Mouse (Mus musculus): ENCODE data around the gene Aox4.

The Aox4 gene

GRCm38 (mm10) chr1:58210203-58210602 is at the start of gene Aox4:
Gene Aox4, plus strand, starts transcription at chr1:58210397.
- no peak for DNase-seq (ENCODE audit: low spot score)

DNA sequence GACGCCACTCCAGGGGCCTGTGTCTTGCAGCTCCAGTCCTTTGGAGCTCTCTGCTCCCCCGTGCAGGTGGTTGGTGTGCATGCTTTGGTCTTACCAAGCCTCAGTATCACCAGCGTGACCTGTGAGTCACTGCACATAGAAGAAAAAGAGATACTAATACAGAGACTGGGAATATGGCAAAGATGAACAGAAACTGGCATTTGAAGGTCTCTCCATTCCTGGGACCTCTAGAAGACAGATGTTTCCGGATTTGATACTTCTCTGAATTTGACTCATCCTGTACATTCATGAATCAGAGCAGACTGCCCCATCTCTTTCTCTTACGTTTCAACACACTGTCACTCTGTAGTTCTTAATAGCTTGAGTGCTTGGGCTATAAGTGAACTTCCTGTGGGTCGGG is 40.3 kb upstream of the Aox4 start:
- DNase-seq (ENCODE audit: low spot score) = no peak

GRCm38 (mm10) chr1:58188514-58189175 is 21.6 kb upstream of the Aox4 start:
- no peak for DNase-seq (ENCODE audit: low spot score)

DNA sequence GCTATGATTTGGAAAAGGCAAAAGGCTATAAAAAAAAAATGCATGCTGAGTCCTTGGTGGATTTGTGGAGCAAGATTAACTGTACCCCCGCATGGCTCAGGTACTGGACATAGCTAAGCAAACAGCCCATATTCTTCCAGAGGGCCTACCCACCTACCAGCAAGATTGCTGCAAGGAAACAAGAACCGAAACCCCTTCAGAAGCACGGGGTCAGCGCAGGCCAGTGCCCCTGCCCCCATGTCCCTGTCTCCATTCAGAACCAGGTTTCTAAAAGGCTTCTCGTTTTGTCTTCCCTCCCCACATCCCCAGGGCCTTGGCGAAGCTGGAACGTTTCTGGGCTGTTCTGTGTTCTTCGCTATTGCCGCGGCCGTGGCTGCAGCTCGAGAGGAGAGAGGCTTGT is 15.9 kb upstream of the Aox4 start:
- no peak for DNase-seq (ENCODE audit: low spot score)

DNA sequence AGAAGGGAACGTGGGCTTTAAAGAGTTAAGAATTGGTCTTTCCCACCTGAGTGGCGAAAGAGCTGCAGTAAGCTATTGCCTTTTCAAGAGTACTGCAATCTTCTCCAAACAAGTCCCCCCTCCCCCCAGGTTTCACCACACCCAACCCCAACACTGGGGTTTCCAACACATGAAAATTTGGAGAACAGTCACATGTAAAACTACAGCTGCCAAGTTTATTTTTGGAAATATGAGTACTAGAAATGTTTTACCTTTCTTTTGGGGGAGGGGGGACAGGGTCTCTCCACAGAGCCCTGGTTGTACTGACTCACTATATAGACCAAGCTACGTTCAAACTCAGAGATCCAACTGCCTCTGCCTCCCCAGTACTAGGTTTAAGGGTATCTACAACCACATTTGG is 15.2 kb upstream of the Aox4 start:
- no peak for DNase-seq (ENCODE audit: low spot score)

DNA sequence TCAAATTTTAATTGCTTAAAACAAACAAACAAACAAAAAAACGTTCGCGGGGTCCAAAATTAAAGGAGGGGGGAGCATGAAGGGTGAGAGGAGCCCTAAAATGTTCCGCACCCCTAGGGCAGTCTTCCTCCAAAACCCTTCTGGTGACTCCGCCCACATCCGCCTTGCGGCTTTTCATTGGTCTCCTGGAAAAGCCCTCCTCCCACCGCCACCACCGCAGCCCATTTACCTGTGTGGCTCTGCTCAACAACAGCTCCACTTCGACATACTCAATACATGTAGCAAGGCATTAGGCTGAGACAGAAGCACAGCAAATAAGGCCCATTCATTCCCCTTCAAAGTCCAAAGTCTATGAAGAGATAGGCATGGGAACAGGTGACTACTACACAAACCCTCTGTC is 14.7 kb upstream of the Aox4 start:
- no peak for DNase-seq (ENCODE audit: low spot score)

DNA sequence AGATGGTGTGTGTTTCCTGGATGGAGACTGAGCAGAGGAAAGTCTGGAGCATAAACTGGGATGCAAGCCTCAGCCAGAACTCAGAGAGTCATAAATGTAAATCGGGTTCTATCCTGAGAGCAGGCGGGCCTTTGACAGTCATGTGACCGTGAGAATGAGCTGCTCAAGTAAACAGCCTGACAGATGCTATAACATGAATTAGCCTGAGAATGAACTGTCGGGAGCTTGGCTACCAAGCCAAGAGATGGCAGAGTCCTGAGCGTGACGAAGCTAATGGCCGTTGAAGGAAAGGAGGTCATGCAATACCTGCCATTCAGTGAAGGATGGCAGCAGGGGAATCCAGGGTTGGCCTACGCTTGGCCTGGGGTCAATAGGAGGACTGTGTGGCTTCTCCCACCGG is 13.2 kb upstream of the Aox4 start:
- DNase-seq (ENCODE audit: low spot score) = no peak

GRCm38 (mm10) chr1:58198386-58198785 is 11.8 kb upstream of the Aox4 start:
- DNase-seq (ENCODE audit: low spot score) = no peak

GRCm38 (mm10) chr1:58212805-58213204 is 2.6 kb downstream of the Aox4 start:
- no peak for DNase-seq (ENCODE audit: low spot score)

DNA sequence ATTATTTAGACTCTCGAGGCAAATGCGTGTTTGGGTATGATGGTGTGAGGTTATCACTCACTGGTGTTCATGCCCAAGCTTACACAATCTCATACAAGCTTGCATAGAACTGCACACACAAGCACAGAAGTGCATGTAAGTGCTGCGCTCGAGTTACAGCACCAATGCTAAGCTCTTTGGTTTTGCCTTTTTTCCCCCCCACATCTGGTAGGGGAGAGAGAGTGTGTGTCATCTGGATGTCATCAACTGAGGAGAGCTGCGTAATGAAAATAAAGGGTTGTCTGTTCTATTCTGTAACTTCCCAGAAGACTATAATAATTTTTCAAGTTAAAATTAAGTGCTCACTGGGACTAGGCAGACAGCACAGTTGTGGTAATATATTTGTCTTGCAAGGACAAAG is 3.6 kb downstream of the Aox4 start:
- DNase-seq (ENCODE audit: low spot score) = no peak

- no peak for DNase-seq (ENCODE audit: low spot score)
Measured at GRCm38 (mm10) chr1:58215353-58215752, 5.2 kb downstream of the Aox4 start.

DNA sequence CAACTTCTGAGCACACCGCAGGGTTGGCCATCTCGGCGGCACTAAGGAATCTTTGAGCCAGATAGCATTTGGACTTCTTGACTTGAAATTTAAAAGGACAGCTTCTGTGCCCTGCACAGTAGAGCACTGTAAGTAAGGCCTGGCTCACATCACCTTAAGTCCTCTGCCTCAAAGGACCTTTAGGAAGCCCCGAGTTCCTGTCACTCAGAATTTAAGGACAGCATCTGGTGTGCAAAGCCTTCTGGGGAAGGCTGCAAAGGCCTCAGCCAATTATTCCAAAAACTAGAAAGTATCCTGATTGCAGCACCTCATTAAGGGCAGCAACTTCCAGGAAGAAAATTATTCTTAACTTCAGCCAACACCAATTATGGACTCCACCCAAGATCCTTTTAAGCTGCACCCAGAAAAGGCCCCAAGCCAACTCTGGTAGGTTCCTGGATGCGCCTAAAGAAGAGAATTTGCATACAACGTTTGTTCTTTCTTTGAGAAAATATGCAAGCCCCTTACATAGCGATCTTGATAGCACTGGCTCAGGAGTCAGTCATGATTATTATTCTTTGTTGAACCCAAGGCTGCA is 5.8 kb downstream of the Aox4 start:
- no peak for DNase-seq (ENCODE audit: low spot score)

GRCm38 (mm10) chr1:58221070-58221469 is 10.9 kb downstream of the Aox4 start:
- DNase-seq (ENCODE audit: low spot score) = no peak

- DNase-seq (ENCODE audit: low spot score) = no peak
Measured at GRCm38 (mm10) chr1:58221879-58222278, 11.7 kb downstream of the Aox4 start.

- DNase-seq (ENCODE audit: low spot score) = no peak
Measured at GRCm38 (mm10) chr1:58228086-58228485, 17.9 kb downstream of the Aox4 start.

GRCm38 (mm10) chr1:58228916-58229315 is 18.7 kb downstream of the Aox4 start:
- no peak for DNase-seq (ENCODE audit: low spot score)

DNA sequence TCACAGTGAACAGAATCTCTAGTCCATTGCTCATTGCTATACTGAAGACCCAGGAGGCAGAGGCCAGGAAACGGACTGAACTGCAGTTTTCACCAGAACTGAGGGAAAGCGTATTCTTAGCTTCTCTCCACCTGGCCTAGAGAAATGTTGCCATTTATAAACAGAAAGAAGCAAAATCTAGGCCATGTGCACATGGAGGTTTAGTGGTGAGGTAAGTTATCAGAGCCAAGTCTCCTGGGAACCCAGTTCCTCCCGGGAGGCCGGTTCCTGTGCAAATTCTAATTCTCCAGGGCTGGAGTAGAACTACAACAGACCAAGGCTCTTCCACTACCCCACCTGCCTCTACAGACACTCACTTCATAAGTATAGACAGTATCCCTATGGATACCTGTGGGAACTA is 19.6 kb downstream of the Aox4 start:
- DNase-seq (ENCODE audit: low spot score) = no peak

DNA sequence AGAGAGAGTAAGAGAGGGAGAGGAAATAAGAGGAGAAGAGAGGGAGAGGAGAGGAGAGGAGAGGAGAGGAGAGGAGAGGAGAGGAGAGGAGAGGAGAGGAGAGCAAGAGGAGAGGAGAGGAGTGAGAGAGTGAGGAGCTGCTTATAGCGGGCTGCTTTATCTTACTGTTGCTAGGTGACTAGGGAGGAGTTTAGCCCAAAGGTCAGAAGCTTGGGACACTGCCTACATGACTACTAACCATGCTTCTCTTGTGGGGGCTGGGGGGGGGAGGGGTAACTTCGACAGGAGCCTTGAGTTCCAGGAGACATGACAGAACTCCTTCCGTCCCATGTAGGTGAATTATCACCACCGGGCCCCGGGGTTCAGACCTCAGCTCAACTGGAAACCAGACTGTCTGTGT is 20.3 kb downstream of the Aox4 start:
- peak; percentile 32 for DNase-seq (ENCODE audit: low spot score)

- no peak for DNase-seq (ENCODE audit: low spot score)
Measured at GRCm38 (mm10) chr1:58235405-58235804, 25.2 kb downstream of the Aox4 start.

DNA sequence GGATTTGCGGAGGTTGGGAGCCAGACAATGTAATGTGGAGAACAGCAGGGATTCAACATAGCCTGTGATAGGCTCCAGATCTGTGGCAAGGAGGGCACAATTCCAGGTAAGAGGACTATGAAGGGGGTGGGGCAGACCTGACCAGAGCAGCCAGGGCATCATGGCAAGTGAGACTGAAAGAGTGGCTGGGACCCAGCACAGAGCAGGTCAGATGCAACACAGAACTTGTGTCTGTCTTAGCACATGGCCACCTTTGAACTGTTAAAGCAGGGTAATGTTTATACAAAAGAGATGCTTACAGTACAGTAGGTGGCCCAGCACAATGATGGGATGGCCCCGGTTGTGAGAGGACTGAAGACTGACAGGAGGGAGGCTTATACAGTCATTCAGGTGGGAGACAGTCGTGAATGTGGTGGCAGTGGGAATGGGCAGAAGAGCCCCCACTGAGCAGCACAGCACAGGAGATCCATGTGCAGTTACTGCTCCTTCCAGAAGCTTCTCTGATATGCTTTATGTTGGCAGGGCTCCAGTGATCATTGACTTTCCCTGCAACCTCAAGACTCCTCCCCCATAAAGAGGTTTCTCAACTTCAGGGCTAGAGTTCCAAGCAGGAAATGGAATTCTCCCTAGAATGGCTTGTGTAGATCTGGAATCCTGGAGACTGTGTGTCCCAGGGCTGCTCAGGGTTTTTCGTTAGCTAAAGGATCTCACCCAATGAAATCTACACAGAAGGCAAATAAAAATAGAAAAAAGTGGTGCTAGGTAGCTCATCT is 27.5 kb downstream of the Aox4 start:
- no peak for DNase-seq (ENCODE audit: low spot score)

- no peak for DNase-seq (ENCODE audit: low spot score)
Measured at GRCm38 (mm10) chr1:58238440-58238839, 28.2 kb downstream of the Aox4 start.

DNA sequence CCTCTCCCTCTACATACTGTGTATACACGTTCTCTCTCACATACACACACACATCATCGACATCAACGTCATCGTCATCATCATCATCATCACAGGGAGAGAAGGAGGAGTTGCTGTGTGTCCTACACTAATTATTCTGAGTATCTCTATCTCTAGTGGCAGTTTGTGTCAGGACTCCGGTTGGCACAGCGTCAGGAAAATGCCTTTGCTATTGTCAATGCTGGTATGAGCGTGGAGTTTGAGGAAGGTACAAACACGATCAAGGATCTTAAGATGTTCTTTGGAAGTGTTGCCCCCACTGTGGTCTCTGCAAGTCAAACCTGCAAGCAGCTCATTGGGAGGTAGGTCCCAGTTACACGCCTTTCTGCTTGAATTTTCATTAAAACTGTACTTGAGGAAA is 28.8 kb downstream of the Aox4 start:
- no peak for DNase-seq (ENCODE audit: low spot score)

- no peak for DNase-seq (ENCODE audit: low spot score)
Measured at GRCm38 (mm10) chr1:58240347-58240746, 30.1 kb downstream of the Aox4 start.

GRCm38 (mm10) chr1:58244487-58244886 is 34.3 kb downstream of the Aox4 start:
- no peak for DNase-seq (ENCODE audit: low spot score)
